Mouse (Mus musculus) C2C12 (cell line): ENCODE measurements around the gene Gm38392.

Experiments used
- CEBPB ChIP-seq: IDR thresholded peaks from one replicate; pipeline ENCODE4 v1.6.1; 2011; ENCODE audit warnings: low read depth, mild to moderate bottlenecking, control low read depth, moderate library complexity
- CTCF ChIP-seq: IDR thresholded peaks from one replicate; pipeline ENCODE4 v1.5.1; 2011; ENCODE audit not compliant: control insufficient read depth, insufficient read depth, insufficient read length
- MAX ChIP-seq: IDR thresholded peaks from one replicate; pipeline ENCODE4 v1.6.1; 2011; ENCODE audit warnings: mild to moderate bottlenecking, control low read depth
- USF1 ChIP-seq: IDR thresholded peaks from one replicate; pipeline ENCODE4 v1.6.1; 2011; ENCODE audit warnings: low read depth, mild to moderate bottlenecking, control low read depth, moderate library complexity

GRCm38 (mm10) chr3:88255950-88256349 is 31.1 kb downstream of the Gm38392 start:
- TF ChIP-seq MAX (no peak), CTCF (no peak), USF1 (no peak), CEBPB (no peak)
